Mouse (Mus musculus) small intestine, adult 2 months (tissue): ENCODE data around the gene Rnf216. TPM values are rescaled to one million over a fixed set of nuclear protein-coding genes. Genes with fewer than 3 reads are reported as not detected.
A peak's percentile ranks its signal among the peaks of the same experiment; 100 is the strongest.

Source experiments
- H3K27ac ChIP-seq: fragments of 200-500 bp; 2 replicates; pipeline ENCODE4 v1.5.1; 2012; ENCODE audit warnings: low read depth, low read length, control low read depth, inconsistent platforms; ENCODE audit not compliant: insufficient read depth
- H3K27me3 ChIP-seq: fragments of 200-500 bp; 2 replicates; pipeline ENCODE4 v1.6.1; 2012; ENCODE audit warnings: mild to moderate bottlenecking, moderate library complexity, low read length, inconsistent platforms; ENCODE audit not compliant: control insufficient read depth, insufficient read depth
- H3K36me3 ChIP-seq: fragments of 200-500 bp; 2 replicates; pipeline ENCODE4 v1.6.1; 2012; ENCODE audit warnings: mild to moderate bottlenecking, low read length, control low read depth, inconsistent platforms; ENCODE audit not compliant: control insufficient read depth, insufficient read depth
- H3K4me1 ChIP-seq: fragments of 200-500 bp; 2 replicates; pipeline ENCODE4 v1.6.1; 2012; ENCODE audit warnings: low read length, inconsistent platforms, mixed read lengths; ENCODE audit not compliant: control insufficient read depth, insufficient read depth, insufficient read length
- H3K4me3 ChIP-seq: fragments of 200-500 bp; 2 replicates; pipeline ENCODE4 v1.5.1; 2012; ENCODE audit warnings: low read depth, mild to moderate bottlenecking, control low read depth, inconsistent platforms, low read length, moderate library complexity
- CTCF ChIP-seq: fragments of 200-500 bp; IDR thresholded peaks from 2 replicates; pipeline ENCODE4 v1.5.1; 2012; ENCODE audit warnings: low read depth, mild to moderate bottlenecking, control low read depth, inconsistent platforms, low read length, moderate library complexity, mixed read lengths; ENCODE audit not compliant: insufficient replicate concordance, insufficient read length; ENCODE audit errors: extremely low read depth
- POLR2A ChIP-seq: fragments of 200-500 bp; IDR thresholded peaks from 2 replicates; pipeline ENCODE4 v1.6.1; 2012; ENCODE audit warnings: low read depth, mild to moderate bottlenecking, control low read depth, inconsistent platforms, low read length, moderate library complexity
- WGBS: fragments of 180-500 bp; shearing (Covaris S2); methylation state at CpG from one replicate; pipeline ENCODE4 v1.1.7; 2018; 5-methylcytosine and 5-hydroxymethylcytosine counted together
- polyA plus RNA-seq: library from polyadenylated mRNA; depleted of rRNA; stranded (reverse); fragments of >200 nt; gene quantifications from 2 replicates; pipeline ENCODE4 v1.2.3, GENCODE M21; 2012; rRNA removed

Rnf216 gene
- 10.3 and 24.3 TPM in 2 replicates for polyA plus RNA-seq

DNA sequence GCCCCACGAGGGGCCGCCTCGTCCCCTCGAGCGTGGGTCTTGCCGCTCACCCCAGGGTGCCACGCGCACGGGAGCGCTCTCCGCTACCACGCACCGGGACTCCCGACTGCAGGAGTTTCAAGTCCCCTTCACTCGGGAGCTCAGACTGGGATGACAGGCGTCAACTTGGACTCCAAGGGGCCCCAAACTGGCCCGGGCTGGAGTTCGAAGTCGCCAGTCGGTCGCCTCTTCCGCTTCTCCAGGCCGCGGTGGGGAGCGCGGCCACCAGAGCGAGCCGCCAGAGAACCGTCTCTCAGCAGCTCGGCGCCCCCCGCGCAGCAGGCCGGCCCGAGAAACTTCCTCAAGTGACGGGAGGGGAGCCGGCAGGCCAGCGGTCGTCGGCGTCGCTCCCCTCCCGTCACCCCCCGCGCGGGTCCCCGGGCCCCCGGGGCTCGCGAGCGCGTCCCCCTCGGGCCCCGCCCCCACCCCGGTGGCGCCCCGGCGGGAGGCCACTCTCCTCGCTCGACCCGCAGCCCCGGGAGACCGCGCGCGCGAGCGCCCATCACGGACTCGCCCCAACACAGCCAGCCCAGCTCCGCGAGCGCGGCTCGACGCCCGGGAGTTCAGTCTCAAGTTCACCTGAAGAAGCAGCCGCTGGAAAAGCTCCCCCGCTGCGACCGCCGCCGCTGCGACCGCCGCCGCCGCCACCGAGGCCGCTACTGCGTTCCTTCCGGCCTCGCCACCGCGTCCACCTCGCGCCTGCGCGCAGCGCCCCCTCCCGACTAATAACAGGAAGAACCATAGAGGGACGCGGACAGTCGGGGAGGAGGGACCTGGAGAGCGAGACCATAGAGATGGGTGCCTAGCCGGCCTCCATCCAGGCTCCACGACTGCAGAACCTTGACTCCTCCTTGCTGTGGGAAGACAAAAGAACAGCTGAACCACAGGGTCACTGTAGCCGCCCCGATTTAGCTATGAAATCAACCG, at the start of gene Rnf216:
Rnf216 (minus strand) TSS at position 714 of the 966 bp plus-strand sequence.
- peak within 1 kb of the TSS; percentile 55; the same call in 1 of the 2 replicates for H3K27ac ChIP-seq
- H3K27me3 ChIP-seq = no peaks in the 10 kb centered on the region
- 1% methylated on average over 109 of the region's 110 CpGs for WGBS
- peak; percentile 93 for TF ChIP-seq POLR2A
- peak; percentile 69; the same call in 1 of the 2 replicates for TF ChIP-seq CTCF
- peak within 1 kb of the TSS; percentile 68 for H3K4me3 ChIP-seq
- peaks cover 7% of the 10 kb centered on the region; the same call in 1 of the 2 replicates for H3K4me1 ChIP-seq
- H3K36me3 ChIP-seq = no peaks in the 10 kb centered on the region

GRCm38 (mm10) chr5:143155534-143155933, 42.7 kb upstream of the Rnf216 start:
- Histone ChIP-seq H3K36me3 (no peaks in the 10 kb centered on the region), H3K4me3 (no peak overlapping the region), H3K4me1 (0 out of 2 replicates have a peak, but pooled peaks cover 2% of the 10 kb centered on the region), H3K27ac (no peak overlapping the region), H3K27me3 (peaks cover 15% of the 10 kb centered on the region)
- 89% methylated on average over 3 of the region's 3 CpGs for WGBS
- no peak for TF ChIP-seq CTCF
- no peak for TF ChIP-seq POLR2A

GRCm38 (mm10) chr5:143153756-143154155, 41.0 kb upstream of the Rnf216 start:
- TF ChIP-seq CTCF (no peak), POLR2A (no peak)
- WGBS = 82% methylated on average over 10 of the region's 10 CpGs
- H3K36me3 ChIP-seq = no peaks in the 10 kb centered on the region
- peaks cover 15% of the 10 kb centered on the region for H3K27me3 ChIP-seq
- H3K4me3 ChIP-seq = no peak overlapping the region
- H3K4me1 ChIP-seq = 0 out of 2 replicates have a peak, but pooled peaks cover 2% of the 10 kb centered on the region
- H3K27ac ChIP-seq = no peak overlapping the region

DNA sequence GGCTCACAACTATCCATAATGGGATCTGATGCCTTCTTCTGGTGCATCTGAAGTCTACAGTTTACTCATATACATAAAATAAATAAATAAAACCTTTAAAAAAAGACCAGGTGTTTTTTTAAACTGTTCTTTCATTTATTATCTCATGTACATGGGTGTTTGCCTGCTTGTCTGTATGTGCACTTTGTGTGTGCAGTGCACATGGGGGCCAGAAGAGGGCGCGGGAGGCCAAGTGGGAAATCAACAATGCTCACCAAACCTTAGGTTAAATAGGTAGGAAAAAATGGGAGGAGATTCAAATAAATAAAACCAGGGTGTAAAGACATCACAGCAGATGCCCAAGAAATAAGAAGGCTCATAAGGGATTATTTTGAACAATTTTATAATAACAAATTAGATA, 37.2 kb upstream of the Rnf216 start:
- TF ChIP-seq POLR2A (no peak), CTCF (no peak)
- H3K36me3 ChIP-seq = no peaks in the 10 kb centered on the region
- H3K27me3 ChIP-seq = no peaks in the 10 kb centered on the region
- H3K27ac ChIP-seq = no peak overlapping the region
- WGBS = 88% methylated on average over 2 of the region's 2 CpGs
- H3K4me1 ChIP-seq = no peaks in the 10 kb centered on the region
- no peak overlapping the region for H3K4me3 ChIP-seq

GRCm38 (mm10) chr5:143149536-143149935, 36.7 kb upstream of the Rnf216 start:
- Histone ChIP-seq H3K36me3 (no peaks in the 10 kb centered on the region), H3K27ac (no peak overlapping the region), H3K4me1 (no peaks in the 10 kb centered on the region), H3K27me3 (no peaks in the 10 kb centered on the region), H3K4me3 (no peak overlapping the region)
- TF ChIP-seq POLR2A = no peak
- no peak for TF ChIP-seq CTCF
- WGBS = 92% methylated on average over 2 of the region's 2 CpGs

DNA sequence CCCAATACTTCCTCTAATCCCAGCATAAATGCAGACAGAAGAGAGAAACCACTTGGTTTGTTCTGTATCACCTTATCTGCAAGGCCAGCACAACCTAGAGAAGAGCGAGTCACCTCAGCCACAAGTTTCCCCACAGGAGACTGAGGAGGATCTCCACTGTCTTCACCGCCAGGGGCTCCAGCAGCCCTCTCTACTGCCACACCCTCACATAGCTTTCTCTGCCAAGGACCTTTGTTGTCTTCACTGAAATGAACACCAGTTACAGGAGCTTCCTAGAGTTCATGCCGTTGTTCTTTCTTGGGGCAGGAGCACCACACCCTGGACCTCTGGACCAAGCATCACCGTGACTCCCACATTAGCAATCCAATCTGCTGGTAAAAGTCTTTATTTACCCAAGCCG, 35.9 kb upstream of the Rnf216 start:
- Histone ChIP-seq H3K4me3 (no peak overlapping the region), H3K36me3 (no peaks in the 10 kb centered on the region), H3K27me3 (no peaks in the 10 kb centered on the region), H3K4me1 (no peaks in the 10 kb centered on the region), H3K27ac (no peak overlapping the region)
- TF ChIP-seq POLR2A (no peak), CTCF (0 out of 2 replicates have a peak, but pooled peaks have one; percentile 7)
- 46% methylated on average over 5 of the region's 5 CpGs for WGBS

GRCm38 (mm10) chr5:143147481-143147880, 34.7 kb upstream of the Rnf216 start, which contains the start of gene Olfr718-ps1:
Gene Olfr718-ps1 (minus strand): TSS chr5:143147581.
- Histone ChIP-seq H3K27me3 (no peaks in the 10 kb centered on the region), H3K27ac (no peak within 1 kb of the TSS), H3K36me3 (no peaks in the 10 kb centered on the region), H3K4me1 (no peaks in the 10 kb centered on the region), H3K4me3 (no peak within 1 kb of the TSS)
- 75% methylated on average over 3 of the region's 3 CpGs for WGBS
- no peak for TF ChIP-seq POLR2A
- no peak for TF ChIP-seq CTCF
